ENCODE assay signal across 19 mouse cellular contexts in the genomic region with DNA sequence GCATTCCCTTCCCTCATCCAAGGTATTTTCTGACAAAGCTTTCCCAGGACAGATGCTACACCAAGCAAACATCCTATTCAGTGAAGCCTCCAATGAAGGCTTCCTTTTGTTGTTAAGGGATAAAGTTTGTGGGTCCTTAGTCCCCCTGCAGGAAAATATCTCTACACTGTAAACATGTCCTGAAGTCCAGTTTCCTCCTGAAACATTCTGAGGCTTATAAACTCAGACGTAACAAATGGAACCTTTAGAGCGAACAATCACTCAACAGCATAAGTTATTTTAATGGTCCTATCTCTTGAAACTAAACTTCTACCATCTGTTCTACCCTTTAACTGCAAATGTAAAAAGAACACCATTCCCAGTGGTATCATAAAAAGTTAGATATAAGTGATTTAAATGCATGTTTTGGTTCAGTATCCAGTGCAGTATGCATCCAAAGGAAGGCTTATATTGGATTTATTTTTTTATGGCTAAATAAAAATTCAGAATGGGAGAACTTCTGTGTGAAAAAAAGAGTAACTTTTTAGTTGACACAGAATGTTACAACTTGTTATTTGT.
"Had no signal": no experiment of that assay in that cellular context is flagged by ENCODE, and none has a peak within 500 bp of the region (broad histone marks: within the 10 kb centered on the region; RNA-seq: fewer than 3 reads in every experiment).

No protein-coding gene starts in this region.

- ATAC-seq: midbrain, embryonic 16.5 days had no signal

- H3K4me1 ChIP-seq: midbrain, embryonic 10.5 days; midbrain, embryonic 12.5 days; neural tube, embryonic 13.5 days; neural tube, embryonic 15.5 days had no signal

- H3K9me3 ChIP-seq: midbrain, embryonic 10.5 days; midbrain, embryonic 12.5 days; neural tube, embryonic 13.5 days; neural tube, embryonic 15.5 days had no signal

- H3K36me3 ChIP-seq: midbrain, embryonic 10.5 days; midbrain, embryonic 12.5 days; neural tube, embryonic 13.5 days; neural tube, embryonic 15.5 days had no signal

- H3K4me3 ChIP-seq: midbrain, embryonic 10.5 days; midbrain, embryonic 12.5 days; myocyte; neural tube, embryonic 13.5 days; neural tube, embryonic 15.5 days had no signal

- H3K9ac ChIP-seq: lung, embryonic 14.5 days; midbrain, embryonic 12.5 days; neural tube, embryonic 13.5 days; neural tube, embryonic 15.5 days had no signal

- H3K27ac ChIP-seq: midbrain, embryonic 10.5 days; midbrain, embryonic 12.5 days; neural tube, embryonic 13.5 days; neural tube, embryonic 15.5 days had no signal

- H3K4me2 ChIP-seq: lung, embryonic 14.5 days; midbrain, embryonic 12.5 days; neural tube, embryonic 13.5 days; neural tube, embryonic 15.5 days had no signal

- H3K27me3 ChIP-seq: midbrain, embryonic 12.5 days; neural tube, embryonic 13.5 days; neural tube, embryonic 15.5 days had no signal

- DNase-seq: lung, adult 18-20 months; lung, embryonic 14.5 days; lung, postnatal 10 days; lung, postnatal 4 days; midbrain, embryonic 14.5 days; retina, postnatal 1 day; right cerebral cortex, adult 18-20 months; right cerebral cortex, postnatal 25 days; right cerebral cortex, postnatal 4 days; spleen, adult 18-20 months; thymus, adult 18-20 months; thymus, postnatal 14 days; thymus, postnatal 36 days had no signal
